Mouse (Mus musculus) granulocyte monocyte progenitor cell, adult 5-6 weeks (primary cell): ENCODE measurements around the gene Cic. TPM values are rescaled to one million over a fixed set of nuclear protein-coding genes. Genes with fewer than 3 reads are reported as not detected.
A peak's percentile ranks its signal among the peaks of the same experiment; 100 is the strongest.

Experiments used
- ATAC-seq: replicated peaks from 2 replicates; pipeline ENCODE4 v1.8.0; 2016; ENCODE audit warnings: mild to moderate bottlenecking, moderate TSS enrichment, inconsistent platforms; ENCODE audit not compliant: poor library complexity, severe bottlenecking
- total RNA-seq, 2 experiments: library from RNA; stranded (forward) in 1 of 2; stranded (reverse) in 1 of 2; fragments of 200-712, 200-1000 nt in 1 of 2; fragments of >200 nt in 1 of 2; fragmentation: Nextera tagmentation in 1 of 2; gene quantifications; 2 replicates each; pipeline ENCODE4 v1.2.3; 2014 to 2017

The Cic gene
- total RNA-seq, 2 experiments from 2014 or later = 25.1 to 130 TPM

DNA sequence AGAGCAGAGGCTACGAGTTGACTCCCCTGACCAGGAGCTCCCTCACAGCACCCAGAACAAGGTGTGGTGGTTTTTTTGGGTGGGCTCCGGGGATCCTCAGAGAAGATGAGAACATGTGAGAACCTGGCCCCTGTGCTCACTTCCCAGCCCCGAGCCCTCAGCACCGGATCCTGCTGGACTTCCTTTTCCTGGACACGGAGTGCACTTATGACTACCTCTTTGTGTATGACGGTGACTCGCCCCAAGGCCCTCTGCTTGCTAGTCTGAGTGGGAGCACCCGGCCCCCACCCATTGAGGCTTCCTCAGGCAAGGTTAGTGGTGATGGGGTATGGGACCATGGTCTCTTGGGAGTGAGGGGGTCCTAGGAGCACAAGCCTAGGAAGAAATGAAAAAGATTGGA is 58.7 kb downstream of the Cic start:
- no peak for ATAC-seq

DNA sequence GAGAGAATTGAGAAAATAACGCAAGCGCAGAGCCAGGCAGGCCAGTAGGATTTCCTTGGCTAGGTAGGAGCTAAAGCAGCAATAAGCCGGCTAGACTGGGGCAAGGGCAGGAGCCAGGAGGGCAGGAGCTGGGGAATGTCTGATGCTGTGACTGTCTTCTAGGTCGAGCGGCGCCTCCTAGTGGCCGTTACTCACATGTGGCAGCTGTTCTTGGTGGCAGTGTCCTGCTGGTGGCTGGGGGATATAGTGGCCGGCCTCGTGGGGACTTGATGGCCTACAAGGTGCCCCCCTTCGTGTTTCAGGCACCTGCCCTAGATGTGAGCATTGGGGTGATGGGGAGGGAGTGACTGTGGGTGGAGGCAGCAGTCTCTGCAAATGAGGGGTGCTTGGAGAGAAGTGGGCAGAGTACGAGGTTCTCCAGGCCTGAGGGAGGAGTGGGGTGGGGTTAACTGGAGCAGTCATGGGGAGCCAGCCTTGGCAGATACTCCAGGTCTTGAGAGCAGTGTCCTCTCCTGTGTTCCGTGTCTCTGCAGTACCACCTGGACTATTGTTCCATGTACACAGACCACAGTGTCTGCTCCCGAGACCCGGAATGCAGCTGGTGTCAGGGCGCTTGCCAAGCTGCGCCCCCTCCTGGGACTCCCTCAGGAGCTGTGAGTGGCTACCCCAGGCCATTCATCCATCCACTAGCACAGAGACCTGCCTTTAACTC is 66.2 kb downstream of the Cic start:
- ATAC-seq = peak; percentile 92

- ATAC-seq = no peak
Observed at GRCm38 (mm10) chr7:25334472-25334871, 67.0 kb downstream of the Cic start.

- ATAC-seq = no peak
Observed at GRCm38 (mm10) chr7:25339329-25339728, 71.8 kb downstream of the Cic start.

DNA sequence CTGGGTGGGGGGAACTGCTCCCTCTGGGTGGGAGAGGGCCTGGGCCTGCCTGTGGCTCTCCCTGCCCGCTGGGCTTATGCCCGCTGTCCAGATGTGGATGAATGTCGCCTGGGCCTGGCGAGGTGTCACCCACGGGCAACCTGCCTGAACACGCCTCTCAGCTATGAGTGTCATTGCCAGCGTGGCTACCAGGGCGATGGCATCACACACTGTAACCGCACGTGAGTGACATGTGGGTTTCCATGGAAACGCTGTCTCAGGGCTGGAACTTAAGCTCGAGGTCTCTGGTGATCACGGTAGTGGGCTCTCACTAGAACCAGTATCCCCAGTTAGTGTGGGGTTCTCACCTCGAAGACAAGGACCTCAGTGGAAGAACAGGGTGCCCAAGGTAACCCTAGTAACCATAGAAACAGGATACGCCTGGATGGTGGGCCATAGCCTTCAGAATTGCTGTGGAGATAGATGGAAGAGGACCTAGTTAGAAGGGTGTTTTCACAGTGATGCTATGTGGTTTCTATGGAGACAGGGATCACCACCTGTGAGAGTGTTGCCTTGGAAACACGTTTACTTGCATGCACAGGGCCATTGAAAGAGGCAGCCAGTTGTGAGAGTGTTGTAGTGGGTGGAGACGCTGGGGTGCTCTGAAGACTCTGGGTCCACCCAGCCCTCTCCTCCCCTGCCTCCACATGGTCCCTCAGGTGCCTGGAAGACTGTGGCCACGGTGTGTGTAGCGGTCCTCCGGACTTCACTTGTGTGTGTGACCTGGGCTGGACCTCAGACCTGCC is 73.7 kb downstream of the Cic start:
- no peak for ATAC-seq

Other genes starting within 250 kb of the Cic start
- 5.0 and 9.4 TPM in 2 replicates for gene Grik5, start 195.4 kb upstream of the Cic start, total RNA-seq (2014; fragmentation: Nextera tagmentation)
- gene Grik5, start 195.4 kb upstream of the Cic start, total RNA-seq (2017) = 0.72 and 1.8 TPM in 2 replicates
- gene Zfp574, start 195.1 kb upstream of the Cic start, total RNA-seq (2014; fragmentation: Nextera tagmentation) = 6.7 and 13.2 TPM in 2 replicates
- gene Zfp574, start 195.1 kb upstream of the Cic start, total RNA-seq (2017) = 5.6 and 6.5 TPM in 2 replicates
- 18.4 and 26.6 TPM in 2 replicates for gene Pou2f2, start 88.0 kb upstream of the Cic start, total RNA-seq (2014; fragmentation: Nextera tagmentation)
- 5.0 and 5.1 TPM in 2 replicates for gene Pou2f2, start 88.0 kb upstream of the Cic start, total RNA-seq (2017)
- gene Dedd2, start 47.1 kb upstream of the Cic start, total RNA-seq (2014; fragmentation: Nextera tagmentation) = 13.5 and 22.0 TPM in 2 replicates
- gene Dedd2, start 47.1 kb upstream of the Cic start, total RNA-seq (2017) = 16.9 and 18.4 TPM in 2 replicates
- 9.8 and 10.0 TPM in 2 replicates for gene Zfp526, start 46.3 kb upstream of the Cic start, total RNA-seq (2014; fragmentation: Nextera tagmentation)
- 4.9 and 5.2 TPM in 2 replicates for gene Zfp526, start 46.3 kb upstream of the Cic start, total RNA-seq (2017)
- 76.4 and 110 TPM in 2 replicates for gene Gsk3a, start 29.9 kb upstream of the Cic start, total RNA-seq (2014; fragmentation: Nextera tagmentation)
- gene Gsk3a, start 29.9 kb upstream of the Cic start, total RNA-seq (2017) = 41.8 and 45.8 TPM in 2 replicates
- 10.5 and 10.7 TPM in 2 replicates for gene Erf, start 16.9 kb upstream of the Cic start, total RNA-seq (2014; fragmentation: Nextera tagmentation)
- gene Erf, start 16.9 kb upstream of the Cic start, total RNA-seq (2017) = 5.3 and 6.0 TPM in 2 replicates
- gene Pafah1b3, start 30.3 kb downstream of the Cic start, total RNA-seq (2014; fragmentation: Nextera tagmentation) = 17.2 and 41.6 TPM in 2 replicates
- 16.1 and 17.4 TPM in 2 replicates for gene Pafah1b3, start 30.3 kb downstream of the Cic start, total RNA-seq (2017)
- not detected in 2 replicates for gene Prr19, start 33.7 kb downstream of the Cic start, total RNA-seq (2014; fragmentation: Nextera tagmentation)
- not detected in 2 replicates for gene Prr19, start 33.7 kb downstream of the Cic start, total RNA-seq (2017)
- not detected in 2 replicates for gene Tmem145, start 38.4 kb downstream of the Cic start, total RNA-seq (2014; fragmentation: Nextera tagmentation)
- not detected in 2 replicates for gene Tmem145, start 38.4 kb downstream of the Cic start, total RNA-seq (2017)
- gene Megf8, start 49.5 kb downstream of the Cic start, total RNA-seq (2014; fragmentation: Nextera tagmentation) = 3.1 and 5.0 TPM in 2 replicates
- 3.2 and 4.0 TPM in 2 replicates for gene Megf8, start 49.5 kb downstream of the Cic start, total RNA-seq (2017)
- not detected in 2 replicates for gene Cnfn, start 102.0 kb downstream of the Cic start, total RNA-seq (2014; fragmentation: Nextera tagmentation)
- gene Cnfn, start 102.0 kb downstream of the Cic start, total RNA-seq (2017) = not detected in 2 replicates
- gene Lipe, start 131.0 kb downstream of the Cic start, total RNA-seq (2014; fragmentation: Nextera tagmentation) = 10.7 and 27.1 TPM in 2 replicates
- gene Lipe, start 131.0 kb downstream of the Cic start, total RNA-seq (2017) = 6.1 and 6.2 TPM in 2 replicates
- gene Cxcl17, start 145.2 kb downstream of the Cic start, total RNA-seq (2014; fragmentation: Nextera tagmentation) = not detected in 2 replicates
- not detected in 2 replicates for gene Cxcl17, start 145.2 kb downstream of the Cic start, total RNA-seq (2017)
- 30.3 and 43.8 TPM in 2 replicates for gene Ceacam1, start 209.9 kb downstream of the Cic start, total RNA-seq (2014; fragmentation: Nextera tagmentation)
- gene Ceacam1, start 209.9 kb downstream of the Cic start, total RNA-seq (2017) = 15.8 and 18.5 TPM in 2 replicates